Mouse (Mus musculus): Measurements from ENCODE around the gene Wipf2. TPM values are rescaled to one million over a fixed set of nuclear protein-coding genes. Genes with fewer than 3 reads are reported as not detected.
A peak's percentile ranks its signal among the peaks of the same experiment; 100 is the strongest.
"Not testable (repeated sequence)": the region's sequence is repeated elsewhere in the genome, so short reads cannot be mapped to it uniquely, and the experiment has no call there.

Wipf2 gene
- total RNA-seq, 2 experiments from 2014 or later: 68.6 to 70.9 TPM

DNA sequence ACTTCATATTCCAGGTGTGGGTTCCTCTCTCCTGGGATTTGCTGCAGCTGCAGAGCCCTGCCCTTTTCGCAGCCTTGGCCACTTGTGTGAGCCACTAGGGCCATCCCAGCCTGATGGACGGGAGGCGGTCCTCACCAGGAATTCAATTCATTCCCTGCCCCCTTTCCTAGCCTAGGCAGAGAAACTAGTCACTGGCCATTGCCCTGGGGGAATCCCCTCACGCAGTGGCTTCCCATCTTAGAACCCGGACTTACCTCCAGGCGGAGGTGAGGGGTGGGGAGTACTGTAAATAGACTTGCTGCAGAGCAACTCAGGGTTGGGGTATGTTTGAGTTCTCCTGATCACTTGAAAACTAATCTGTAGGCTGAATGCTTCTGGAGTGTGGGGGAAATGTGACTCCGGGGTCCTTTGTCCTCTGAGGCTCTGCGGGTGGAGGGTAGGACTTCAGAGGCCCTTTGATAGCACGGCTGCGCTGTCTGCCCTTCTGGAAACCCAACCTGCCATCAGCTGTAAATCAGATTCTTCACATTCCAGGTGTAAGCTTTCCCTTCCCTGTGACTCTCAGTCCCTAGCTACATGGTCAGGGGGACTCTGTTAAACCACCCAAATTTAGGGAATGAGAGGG, 39.3 kb downstream of the Wipf2 start:
- DNase-seq (ENCODE audit: low spot score in 2 of 2): no peak
- TF ChIP-seq CTCF (conservative IDR thresholded peaks at IDR 0.05): no peak
- Histone ChIP-seq H3K4me3 (no peak overlapping the region), H3K27ac (no peak overlapping the region)

DNA sequence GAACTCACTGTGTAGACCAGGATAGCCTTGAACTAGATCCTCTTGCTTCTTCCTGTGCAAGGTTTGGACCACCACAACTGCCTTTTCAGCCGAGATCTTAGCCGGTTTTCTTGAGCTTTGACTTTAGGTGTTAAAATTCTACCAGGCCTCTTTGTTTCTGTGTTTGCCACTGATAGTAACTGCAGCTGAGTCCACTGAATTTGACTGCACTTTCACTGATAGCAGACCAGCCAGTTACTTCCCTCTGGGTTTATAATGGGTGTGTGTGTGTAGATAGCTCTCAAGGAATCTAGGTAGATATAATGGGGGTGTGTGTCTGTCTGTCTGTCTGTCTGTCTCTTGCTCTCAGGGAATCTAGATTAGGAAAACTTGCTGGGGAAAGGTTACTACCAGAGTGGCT, 41.1 kb downstream of the Wipf2 start:
- Histone ChIP-seq H3K27ac (no peak overlapping the region), H3K4me3 (no peak overlapping the region)
- TF ChIP-seq CTCF (conservative IDR thresholded peaks at IDR 0.05): no peak
- DNase-seq (ENCODE audit: low spot score in 2 of 2): no peak

DNA sequence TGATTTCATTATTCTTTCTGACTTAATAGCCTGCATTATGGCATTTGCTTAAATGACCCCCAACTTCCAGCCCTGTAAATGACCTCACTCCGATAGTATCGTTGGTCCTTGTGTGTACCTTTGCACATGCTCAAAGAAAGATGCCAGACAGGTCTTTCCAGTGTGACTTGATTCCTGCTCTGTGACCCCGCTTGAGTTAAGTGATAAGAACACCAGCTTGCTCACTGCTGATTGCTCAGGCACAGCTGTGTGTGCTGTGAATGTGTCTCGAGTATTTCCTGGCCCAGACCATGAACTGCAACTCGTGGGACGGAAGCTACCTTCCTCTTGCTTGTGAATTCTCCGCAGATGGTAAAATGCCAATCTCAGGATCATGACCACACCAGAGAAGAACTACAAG, 41.6 kb downstream of the Wipf2 start:
- Histone ChIP-seq H3K4me3 (no peak overlapping the region), H3K27ac (no peak overlapping the region)
- no peak for TF ChIP-seq CTCF (conservative IDR thresholded peaks at IDR 0.05)
- no peak for DNase-seq (ENCODE audit: low spot score in 2 of 2)

DNA sequence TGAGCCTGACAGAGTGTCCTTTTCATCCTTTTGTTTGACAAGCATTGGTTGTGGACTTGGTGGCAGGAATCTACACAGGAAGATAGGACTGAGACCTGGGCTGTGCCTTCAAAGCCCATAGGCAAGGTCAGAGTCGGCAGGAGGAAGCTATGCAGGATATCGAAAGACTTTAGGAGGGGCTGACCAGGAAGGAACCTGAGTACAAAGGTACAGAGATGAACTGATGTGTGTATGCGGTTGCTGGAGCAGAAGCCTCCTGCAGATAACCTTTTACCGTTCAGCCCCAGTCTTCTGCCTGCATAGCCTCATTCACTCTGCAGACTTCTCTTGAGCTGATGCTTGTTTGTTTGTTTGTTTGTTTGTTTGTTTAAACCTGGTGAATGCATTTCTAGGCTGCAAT, 42.1 kb downstream of the Wipf2 start:
- H3K4me3 ChIP-seq: no peak overlapping the region
- DNase-seq (ENCODE audit: low spot score in 2 of 2): no peak

DNA sequence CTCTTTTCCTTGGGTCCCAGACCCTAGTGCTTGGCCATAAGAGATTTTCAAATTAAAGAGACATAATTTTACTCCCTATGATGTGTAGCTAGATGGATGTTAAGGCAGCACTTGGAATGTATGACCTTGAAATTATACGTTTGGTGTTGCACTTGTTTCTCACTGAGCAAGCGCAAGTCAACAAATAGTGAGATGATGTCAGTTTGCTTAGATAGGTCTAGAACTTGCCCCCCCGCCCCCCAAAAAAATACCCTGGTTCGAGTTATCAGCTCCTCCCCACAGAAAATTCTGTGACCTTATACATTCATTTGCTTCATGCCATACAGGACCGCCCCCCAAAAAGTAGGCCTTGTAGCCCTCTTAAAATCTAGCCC, 43.6 kb downstream of the Wipf2 start:
- no peak for TF ChIP-seq CTCF (conservative IDR thresholded peaks at IDR 0.05)
- Histone ChIP-seq H3K27ac (no peak overlapping the region), H3K4me3 (peak overlapping the region; percentile 57)
- DNase-seq (ENCODE audit: low spot score in 2 of 2): no peak

More for the DNA sequence above, 42.1 kb downstream of the Wipf2 start:
- TF ChIP-seq CTCF (conservative IDR thresholded peaks at IDR 0.05): no peak
- no peak overlapping the region for H3K27ac ChIP-seq

DNA sequence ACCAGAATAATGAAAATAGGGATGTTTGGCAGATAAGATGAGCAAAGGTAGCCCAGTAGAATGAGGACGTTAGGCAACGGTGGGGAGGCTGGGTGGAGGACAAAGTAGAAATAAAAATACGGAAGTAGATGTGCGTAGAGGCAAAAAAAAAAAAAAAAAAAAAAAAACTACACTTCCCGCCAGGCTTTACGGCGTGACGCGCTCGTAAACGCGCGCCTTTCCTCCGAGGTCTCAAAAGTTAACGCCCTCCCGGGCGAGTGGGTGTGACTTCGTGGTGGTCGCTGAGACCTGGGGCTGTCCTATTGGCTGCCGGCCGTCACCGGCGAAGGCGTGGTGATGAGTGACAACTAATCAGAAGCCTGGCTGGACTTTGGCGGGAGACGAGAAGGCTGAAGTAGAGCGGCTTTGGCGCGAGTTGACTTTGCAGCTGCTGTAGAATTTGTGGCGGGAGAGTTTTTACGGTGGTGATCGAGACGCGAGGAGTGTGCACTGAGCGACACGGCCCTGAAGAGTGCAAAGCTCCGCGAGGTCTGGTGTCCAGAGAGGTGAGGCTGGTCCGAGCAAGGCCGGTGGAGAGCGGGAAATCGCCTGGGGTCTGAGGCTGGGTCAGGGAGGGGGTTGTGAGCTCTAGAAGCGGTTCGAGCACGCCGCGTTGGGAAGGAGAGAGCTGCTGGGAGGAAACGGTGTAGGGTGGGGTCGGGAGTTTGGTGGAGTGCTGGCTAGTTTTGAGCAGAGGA, 44.2 kb downstream of the Wipf2 start, which contains the start of gene Cdc6:
Gene Cdc6, plus strand, starts transcription at position 365 of the 737 bp plus-strand sequence.
- H3K27ac ChIP-seq: no peak within 1 kb of the TSS
- DNase-seq (ENCODE audit: low spot score in 2 of 2): peak; percentile 93 to 94
- peak within 1 kb of the TSS; percentile 57 for H3K4me3 ChIP-seq
- TF ChIP-seq CTCF (conservative IDR thresholded peaks at IDR 0.05): no peak

DNA sequence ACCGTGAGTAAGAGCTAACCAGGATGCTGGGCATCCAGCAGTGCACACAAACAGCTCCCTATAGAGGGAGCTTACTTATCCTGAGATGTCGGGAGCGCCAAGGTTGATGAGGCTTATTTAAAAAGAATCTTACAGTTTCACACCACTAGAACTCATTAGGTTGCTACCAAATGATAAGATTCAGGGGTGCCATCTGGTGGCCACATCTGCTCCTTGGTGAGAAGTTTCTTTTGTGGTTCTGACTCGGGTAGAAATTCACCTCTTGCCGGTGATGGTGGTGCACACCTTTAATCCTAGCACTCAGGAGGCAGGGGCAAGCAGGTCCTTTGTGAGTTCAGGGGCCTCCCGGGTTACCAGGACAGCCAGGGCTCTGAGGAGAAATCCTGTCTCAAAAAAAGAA, 46.2 kb downstream of the Wipf2 start:
- H3K27ac ChIP-seq: no peak overlapping the region
- H3K4me3 ChIP-seq: no peak overlapping the region
- DNase-seq (ENCODE audit: low spot score in 2 of 2): peak; percentile 67 to 70
- peak; percentile 83 for TF ChIP-seq CTCF (conservative IDR thresholded peaks at IDR 0.05)

DNA sequence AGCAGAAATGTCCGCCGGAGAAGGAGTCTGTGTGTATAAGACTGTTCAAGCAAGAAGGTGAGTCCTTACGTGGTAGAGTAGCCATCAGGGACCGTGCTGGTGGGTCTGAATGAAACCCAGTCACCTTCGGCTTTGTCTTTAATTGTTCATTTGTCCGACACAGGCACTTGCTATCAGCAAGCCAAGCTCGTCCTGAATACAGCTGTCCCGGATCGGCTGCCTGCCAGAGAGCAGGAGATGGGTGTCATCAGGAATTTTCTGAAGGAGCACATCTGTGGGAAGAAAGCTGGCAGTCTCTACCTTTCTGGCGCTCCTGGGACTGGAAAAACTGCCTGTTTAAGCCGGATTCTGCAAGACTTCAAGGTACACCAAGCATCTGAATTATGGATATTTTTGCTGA, 47.0 kb downstream of the Wipf2 start:
- Histone ChIP-seq H3K27ac (no peak overlapping the region), H3K4me3 (no peak overlapping the region)
- no peak for TF ChIP-seq CTCF (conservative IDR thresholded peaks at IDR 0.05)
- DNase-seq (ENCODE audit: low spot score in 2 of 2): no peak

DNA sequence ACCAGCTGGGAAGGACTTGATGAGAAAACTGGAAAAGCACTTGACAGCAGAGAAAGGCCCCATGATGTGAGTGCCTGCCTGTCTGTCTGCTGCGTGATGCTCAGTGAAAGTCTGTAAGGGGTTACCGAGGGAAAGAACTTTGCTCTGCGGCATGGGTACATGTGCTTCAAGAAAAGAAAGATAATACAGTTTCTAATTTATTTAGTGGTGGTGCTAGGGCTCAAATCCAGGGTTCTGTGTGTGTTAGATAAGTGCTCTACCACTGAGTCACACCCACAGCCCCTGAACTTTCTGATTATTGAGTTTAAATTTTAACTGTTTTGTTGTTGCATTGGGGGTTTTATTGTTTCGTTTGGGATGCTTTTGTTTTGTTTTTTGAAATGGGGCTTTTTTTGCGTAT, 48.1 kb downstream of the Wipf2 start:
- Histone ChIP-seq H3K4me3 (no peak overlapping the region), H3K27ac (no peak overlapping the region)
- DNase-seq (ENCODE audit: low spot score in 2 of 2): no peak
- TF ChIP-seq CTCF (conservative IDR thresholded peaks at IDR 0.05): no peak

DNA sequence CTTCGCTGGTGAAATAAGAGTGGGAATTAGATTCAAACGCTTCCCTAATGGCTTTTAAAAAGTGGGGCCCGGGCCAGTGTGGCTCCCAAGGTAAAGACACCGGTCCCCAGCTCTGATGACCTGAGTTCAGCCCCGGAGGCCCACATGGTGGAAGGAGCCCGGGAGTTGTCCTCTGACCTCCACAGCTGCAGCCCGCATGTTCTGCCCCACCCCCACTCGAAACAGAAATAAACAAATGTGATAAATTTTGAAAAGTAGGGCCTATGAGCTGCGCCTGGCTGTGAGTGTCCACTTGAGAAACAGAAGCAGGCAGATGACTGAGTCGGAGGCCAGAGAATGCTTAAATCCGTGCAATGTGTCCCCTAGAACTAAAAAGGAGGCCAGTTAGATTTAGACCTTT, 50.8 kb downstream of the Wipf2 start:
- no peak for TF ChIP-seq CTCF (conservative IDR thresholded peaks at IDR 0.05)
- Histone ChIP-seq H3K27ac (no peak overlapping the region), H3K4me3 (no peak overlapping the region)
- no peak for DNase-seq (ENCODE audit: low spot score in 2 of 2)

DNA sequence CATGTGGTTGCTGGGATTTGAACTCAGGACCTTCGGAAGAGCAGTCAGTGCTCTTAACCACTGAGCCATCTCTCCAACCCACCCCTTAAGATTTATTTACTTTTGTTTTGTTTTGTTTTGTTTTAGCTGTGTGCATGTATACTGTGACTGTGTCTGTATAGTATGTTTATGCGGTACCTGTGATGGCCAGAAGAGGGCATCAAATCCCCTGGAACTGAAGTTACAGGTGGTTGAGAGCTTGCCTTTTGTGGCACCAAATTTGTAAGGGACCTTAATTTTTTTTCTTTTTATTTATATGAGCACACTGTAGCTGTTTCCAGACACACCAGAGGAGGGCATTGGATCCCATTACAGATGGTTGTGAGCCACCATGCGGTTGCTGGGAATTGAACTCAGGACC, 52.9 kb downstream of the Wipf2 start:
- not testable (repeated sequence) for H3K27ac ChIP-seq; DNase-seq (ENCODE audit: low spot score in 2 of 2); H3K4me3 ChIP-seq
- TF ChIP-seq CTCF (conservative IDR thresholded peaks at IDR 0.05): peak; percentile 59

DNA sequence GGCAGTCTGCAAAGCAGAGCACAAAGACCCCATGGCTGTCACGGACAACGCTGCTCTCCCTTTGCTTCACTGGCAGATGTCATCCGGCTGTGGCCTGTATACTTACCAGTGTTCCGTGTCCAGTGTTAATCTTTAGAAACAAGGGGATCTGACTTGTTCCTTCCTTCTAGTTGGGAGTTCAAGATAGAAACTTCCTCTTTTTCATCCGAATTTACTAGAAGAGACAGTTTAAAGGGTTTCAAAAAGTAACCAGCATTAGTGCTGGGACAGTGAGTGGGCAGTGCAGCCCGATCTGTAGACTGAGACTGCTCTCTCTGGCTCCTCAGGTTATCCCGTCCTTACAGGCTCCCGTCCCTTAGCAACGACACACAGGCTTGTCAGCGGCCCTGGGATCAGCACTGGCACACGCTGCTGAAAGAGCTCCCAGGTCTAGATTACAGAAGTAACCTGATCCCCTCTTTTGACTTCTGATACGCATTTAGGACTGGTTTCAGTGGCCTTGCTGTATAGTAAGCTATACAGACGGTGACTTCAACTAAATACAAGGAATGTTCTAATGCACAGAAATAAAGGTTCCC, 54.1 kb downstream of the Wipf2 start:
- no peak for TF ChIP-seq CTCF (conservative IDR thresholded peaks at IDR 0.05)
- Histone ChIP-seq H3K4me3 (no peak overlapping the region), H3K27ac (no peak overlapping the region)
- no peak for DNase-seq (ENCODE audit: low spot score in 2 of 2)

DNA sequence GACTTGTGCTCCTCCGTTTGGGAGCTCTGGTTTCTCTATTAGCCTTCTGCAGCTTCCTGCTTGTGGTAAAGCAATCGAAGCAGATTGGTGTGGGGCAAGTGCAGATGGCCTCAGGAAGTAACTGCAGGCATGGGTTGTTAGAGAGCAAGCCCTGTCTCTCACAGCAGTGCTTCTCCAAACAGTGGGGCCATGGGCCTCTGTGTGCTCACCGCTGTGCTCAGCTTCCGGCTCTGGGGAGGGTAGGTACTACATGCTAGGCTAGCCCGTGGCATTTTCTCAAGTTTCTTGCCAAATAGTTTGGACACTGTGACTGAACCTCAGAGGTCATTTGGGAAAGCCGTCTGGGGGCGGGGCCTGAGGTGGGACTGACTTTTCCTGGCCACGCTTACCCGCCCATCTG, 54.8 kb downstream of the Wipf2 start:
- Histone ChIP-seq H3K4me3 (no peak overlapping the region), H3K27ac (no peak overlapping the region)
- no peak for TF ChIP-seq CTCF (conservative IDR thresholded peaks at IDR 0.05)
- DNase-seq (ENCODE audit: low spot score in 2 of 2): no peak

DNA sequence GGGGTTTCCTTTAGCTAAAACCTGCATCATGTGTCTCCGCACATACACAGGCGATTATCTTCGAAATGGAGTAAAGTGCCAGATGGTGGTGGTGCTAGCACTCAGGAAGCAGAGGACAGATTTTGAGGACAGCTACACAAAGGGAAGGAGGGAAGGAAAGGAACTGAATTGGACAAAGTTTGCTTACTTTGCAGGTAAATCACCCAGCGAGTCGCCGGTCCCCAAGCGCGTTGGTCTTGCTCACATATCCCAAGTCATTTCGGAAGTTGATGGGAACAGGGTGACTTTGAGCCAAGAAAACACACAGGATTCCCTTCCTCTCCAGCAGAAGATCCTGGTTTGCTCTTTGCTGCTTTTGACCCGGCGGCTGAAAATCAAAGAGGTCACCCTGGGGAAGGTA, 55.6 kb downstream of the Wipf2 start:
- Histone ChIP-seq H3K27ac (no peak overlapping the region), H3K4me3 (no peak overlapping the region)
- no peak for TF ChIP-seq CTCF (conservative IDR thresholded peaks at IDR 0.05)
- DNase-seq (ENCODE audit: low spot score in 2 of 2): no peak

DNA sequence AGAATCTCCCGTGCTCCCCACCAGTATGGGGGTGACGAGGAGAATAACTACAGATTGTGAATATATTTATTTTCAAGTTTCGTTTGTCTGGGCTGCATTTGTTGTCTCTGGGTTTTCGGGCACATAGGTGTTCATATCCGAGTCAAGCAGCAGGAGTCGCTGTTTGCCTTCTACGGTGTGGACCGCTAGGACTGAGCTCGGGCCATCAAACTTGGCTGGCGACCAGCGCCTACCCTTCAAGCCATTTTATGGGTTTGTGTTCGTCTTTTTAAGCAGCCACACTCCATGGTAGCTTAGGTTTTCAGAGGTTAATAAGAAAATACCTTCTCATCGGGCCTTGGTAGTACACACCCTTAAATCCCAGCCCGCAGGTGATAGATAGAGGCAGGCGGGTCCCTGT, 58.4 kb downstream of the Wipf2 start:
- not testable (repeated sequence) for DNase-seq (ENCODE audit: low spot score in 2 of 2); H3K4me3 ChIP-seq; H3K27ac ChIP-seq

Data from layer of hippocampus, adult 2 months (tissue).